28 mouse cellular contexts compared by ENCODE assay signal in the genomic region with DNA sequence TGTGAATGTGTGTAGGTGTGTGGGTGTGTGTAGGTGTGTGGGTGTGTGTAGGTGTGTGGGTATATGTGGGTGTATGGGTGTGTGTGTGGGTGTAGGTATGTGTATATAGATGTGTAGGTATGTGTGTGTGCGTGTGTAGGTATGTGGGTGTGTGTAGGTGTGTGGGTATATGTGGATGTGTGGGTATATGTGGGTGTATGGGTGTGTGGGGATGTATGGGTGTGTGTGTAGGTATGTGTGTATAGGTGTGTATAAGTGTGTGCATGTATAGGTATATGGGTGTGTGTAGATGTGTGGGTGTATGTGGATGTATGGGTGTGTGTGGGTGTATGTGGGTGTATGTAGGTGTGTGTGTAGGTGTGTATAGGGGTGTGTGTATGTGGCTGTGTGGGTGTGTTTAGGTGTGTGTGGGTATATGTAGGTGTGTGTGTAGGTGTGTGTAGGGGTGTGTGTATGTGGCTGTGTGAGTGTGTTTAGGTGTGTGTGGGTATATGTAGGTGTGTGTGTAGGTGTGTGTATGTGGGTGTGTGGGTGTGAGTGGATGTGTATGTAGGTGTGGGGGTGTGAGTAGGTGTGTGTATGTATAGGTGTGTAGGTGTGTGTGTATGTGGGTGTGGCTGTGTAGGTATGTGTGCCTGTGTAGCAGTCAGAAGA. TPM values are rescaled to one million over a fixed set of nuclear protein-coding genes. Genes with fewer than 3 reads are reported as not detected.
DNase-seq lines count a peak whose midpoint lies in the region; ATAC-seq lines count a peak whose summit lies in the region.
"Had no signal": no experiment of that assay in that cellular context is flagged by ENCODE, and none has a peak within 500 bp of the region (broad histone marks: within the 10 kb centered on the region; RNA-seq: fewer than 3 reads in every experiment).

No protein-coding gene starts in this region.

- peak; percentile 39; the same call in 1 of the 2 replicates for ATAC-seq in embryonic facial prominence, embryonic 11.5 days (replicated peaks; ENCODE audit: insufficient number of reproducible peaks, low FRiP score, low TSS enrichment, low read depth)
- ATAC-seq in limb, embryonic 11.5 days (ENCODE audit: insufficient number of reproducible peaks, low FRiP score, low TSS enrichment, low read depth): 0 out of 2 replicates have a peak, but pooled peaks have one; percentile 21
- ATAC-seq in midbrain, embryonic 11.5 days (ENCODE audit: low FRiP score): no peak
- no peak for ATAC-seq in midbrain, embryonic 16.5 days
- peak; percentile 26; the same call in 1 of the 2 replicates for ATAC-seq in limb, embryonic 12.5 days (ENCODE audit: insufficient number of reproducible peaks, insufficient read depth, low FRiP score, low TSS enrichment, low read depth)
- ATAC-seq: activated CD4-positive, CD25-positive, alpha-beta regulatory T cell, adult 4 months; forebrain, embryonic 13.5 days; hindbrain, embryonic 16.5 days; midbrain, embryonic 15.5 days had no signal

- no peak overlapping the region for H3K4me2 ChIP-seq in embryonic facial prominence, embryonic 11.5 days (ENCODE audit: low read depth, low read length)
- H3K4me2 ChIP-seq in limb, embryonic 11.5 days (ENCODE audit: low read depth, severe bottlenecking): no peak overlapping the region
- H3K4me2 ChIP-seq in midbrain, embryonic 11.5 days: no peak overlapping the region
- H3K4me2 ChIP-seq in midbrain, embryonic 16.5 days (ENCODE audit: low read length): no peak overlapping the region
- H3K4me2 ChIP-seq in limb, embryonic 12.5 days: no peak overlapping the region
- H3K4me2 ChIP-seq: forebrain, embryonic 13.5 days; liver, embryonic 15.5 days; midbrain, embryonic 15.5 days had no signal

- no peaks in the 10 kb centered on the region for H3K27me3 ChIP-seq in embryonic facial prominence, embryonic 11.5 days (ENCODE audit: control insufficient read depth, insufficient read depth, low read length)
- H3K27me3 ChIP-seq in embryonic facial prominence, embryonic 10.5 days (replicated peaks; ENCODE audit: low read depth, poor library complexity, severe bottlenecking): no peaks in the 10 kb centered on the region
- H3K27me3 ChIP-seq in limb, embryonic 11.5 days (ENCODE audit: control insufficient read depth, insufficient read depth, low read length): no peaks in the 10 kb centered on the region
- H3K27me3 ChIP-seq in limb, embryonic 10.5 days (ENCODE audit: low read depth, poor library complexity, severe bottlenecking): 0 out of 2 replicates have a peak, but pooled peaks cover 3% of the 10 kb centered on the region
- H3K27me3 ChIP-seq in midbrain, embryonic 11.5 days (ENCODE audit: control insufficient read depth, insufficient read depth, low read length): no peaks in the 10 kb centered on the region
- no peaks in the 10 kb centered on the region for H3K27me3 ChIP-seq in midbrain, embryonic 16.5 days (ENCODE audit: control insufficient read depth, insufficient read depth, low read depth, low read length)
- H3K27me3 ChIP-seq in limb, embryonic 12.5 days: peaks cover 6% of the 10 kb centered on the region; the same call in 1 of the 2 replicates
- H3K27me3 ChIP-seq: forebrain, embryonic 13.5 days; midbrain, embryonic 15.5 days had no signal

- no peaks in the 10 kb centered on the region for H3K9me3 ChIP-seq in embryonic facial prominence, embryonic 11.5 days (replicated peaks; ENCODE audit: control insufficient read depth, low read length)
- no peaks in the 10 kb centered on the region for H3K9me3 ChIP-seq in embryonic facial prominence, embryonic 10.5 days
- no peaks in the 10 kb centered on the region for H3K9me3 ChIP-seq in limb, embryonic 11.5 days (ENCODE audit: control insufficient read depth, low read length)
- H3K9me3 ChIP-seq in limb, embryonic 10.5 days (replicated peaks): no peaks in the 10 kb centered on the region
- H3K9me3 ChIP-seq in midbrain, embryonic 11.5 days (ENCODE audit: control insufficient read depth, low read length): no peaks in the 10 kb centered on the region
- H3K9me3 ChIP-seq in midbrain, embryonic 16.5 days (replicated peaks; ENCODE audit: control insufficient read depth, low read length, poor library complexity, severe bottlenecking): no peaks in the 10 kb centered on the region
- no peaks in the 10 kb centered on the region for H3K9me3 ChIP-seq in limb, embryonic 12.5 days
- H3K9me3 ChIP-seq: forebrain, embryonic 13.5 days; liver, embryonic 15.5 days; midbrain, embryonic 15.5 days had no signal

- no peak overlapping the region for H3K27ac ChIP-seq in embryonic facial prominence, embryonic 11.5 days (replicated peaks; ENCODE audit: low read depth, low read length)
- H3K27ac ChIP-seq in embryonic facial prominence, embryonic 10.5 days (replicated peaks): no peak overlapping the region
- no peak overlapping the region for H3K27ac ChIP-seq in limb, embryonic 11.5 days (replicated peaks; ENCODE audit: low read depth, low read length)
- H3K27ac ChIP-seq in limb, embryonic 10.5 days: no peak overlapping the region
- no peak overlapping the region for H3K27ac ChIP-seq in midbrain, embryonic 11.5 days (ENCODE audit: low read depth, low read length)
- no peak overlapping the region for H3K27ac ChIP-seq in midbrain, embryonic 16.5 days (ENCODE audit: low read length)
- H3K27ac ChIP-seq in limb, embryonic 12.5 days: no peak overlapping the region
- H3K27ac ChIP-seq: forebrain, embryonic 13.5 days; gastrocnemius, adult 2 months; kidney, postnatal 0 days; left cerebral cortex, adult 2 months; liver, embryonic 15.5 days; midbrain, embryonic 15.5 days had no signal

- no peak for DNase-seq in embryonic facial prominence, embryonic 11.5 days (ENCODE audit: low spot score)
- no peak for DNase-seq in embryonic facial prominence, embryonic 10.5 days (ENCODE audit: low spot score)
- DNase-seq in limb, embryonic 11.5 days (ENCODE audit: low spot score): no peak
- no peak for DNase-seq in limb, embryonic 10.5 days (ENCODE audit: low spot score)
- peak; percentile 54 for DNase-seq in midbrain, embryonic 11.5 days (ENCODE audit: low spot score, missing footprints)
- no peak for DNase-seq in layer of hippocampus, adult 9-10 months (ENCODE audit: low spot score)
- DNase-seq: adrenal gland, postnatal 10 days; cerebellum, adult 2 months; cerebellum, postnatal 25 days; embryo, embryonic 11 days; gastrocnemius, adult 2 months; heart, postnatal 36 days; kidney, adult 11 months; lung, postnatal 10 days; thymus, adult 2 months; thymus, postnatal 4 days had no signal

- no peaks in the 10 kb centered on the region for H3K4me1 ChIP-seq in embryonic facial prominence, embryonic 11.5 days (ENCODE audit: control insufficient read depth, insufficient read depth, low read length)
- H3K4me1 ChIP-seq in embryonic facial prominence, embryonic 10.5 days: no peaks in the 10 kb centered on the region; the same call in none of the 2 replicates
- H3K4me1 ChIP-seq in limb, embryonic 11.5 days (ENCODE audit: control insufficient read depth, insufficient read depth, low read length): no peaks in the 10 kb centered on the region
- H3K4me1 ChIP-seq in limb, embryonic 10.5 days: peaks cover 11% of the 10 kb centered on the region; the same call in 1 of the 2 replicates
- no peaks in the 10 kb centered on the region for H3K4me1 ChIP-seq in midbrain, embryonic 11.5 days (ENCODE audit: control insufficient read depth, insufficient read depth, low read length)
- no peaks in the 10 kb centered on the region for H3K4me1 ChIP-seq in midbrain, embryonic 16.5 days (ENCODE audit: control insufficient read depth, insufficient read depth, low read length)
- peaks cover 8% of the 10 kb centered on the region; the same call in 1 of the 2 replicates for H3K4me1 ChIP-seq in limb, embryonic 12.5 days (replicated peaks)
- H3K4me1 ChIP-seq: forebrain, embryonic 13.5 days; midbrain, embryonic 15.5 days had no signal

- H3K36me3 ChIP-seq in embryonic facial prominence, embryonic 11.5 days (replicated peaks; ENCODE audit: control insufficient read depth, insufficient read depth, low read depth, low read length): no peaks in the 10 kb centered on the region
- no peaks in the 10 kb centered on the region for H3K36me3 ChIP-seq in embryonic facial prominence, embryonic 10.5 days (replicated peaks)
- no peaks in the 10 kb centered on the region for H3K36me3 ChIP-seq in limb, embryonic 11.5 days (ENCODE audit: control insufficient read depth, insufficient read depth, low read length)
- H3K36me3 ChIP-seq in limb, embryonic 10.5 days: no peaks in the 10 kb centered on the region
- H3K36me3 ChIP-seq in midbrain, embryonic 11.5 days (ENCODE audit: control insufficient read depth, insufficient read depth, low read length): no peaks in the 10 kb centered on the region
- no peaks in the 10 kb centered on the region for H3K36me3 ChIP-seq in midbrain, embryonic 16.5 days (ENCODE audit: control insufficient read depth, insufficient read depth, low read length)
- H3K36me3 ChIP-seq in limb, embryonic 12.5 days: no peaks in the 10 kb centered on the region
- H3K36me3 ChIP-seq: liver, embryonic 15.5 days; midbrain, embryonic 15.5 days had no signal

- no peak overlapping the region for H3K4me3 ChIP-seq in embryonic facial prominence, embryonic 11.5 days (ENCODE audit: low read depth, low read length)
- H3K4me3 ChIP-seq in embryonic facial prominence, embryonic 10.5 days: no peak overlapping the region
- no peak overlapping the region for H3K4me3 ChIP-seq in limb, embryonic 11.5 days (ENCODE audit: low read depth, low read length)
- no peak overlapping the region for H3K4me3 ChIP-seq in limb, embryonic 10.5 days
- H3K4me3 ChIP-seq in midbrain, embryonic 11.5 days (ENCODE audit: low read depth, low read length): no peak overlapping the region
- no peak overlapping the region for H3K4me3 ChIP-seq in midbrain, embryonic 16.5 days (ENCODE audit: low read depth, low read length)
- H3K4me3 ChIP-seq in limb, embryonic 12.5 days (replicated peaks): no peak overlapping the region
- H3K4me3 ChIP-seq: erythroblast, embryonic 14.5 days; forebrain, embryonic 13.5 days; gastrocnemius, adult 2 months; left cerebral cortex, adult 2 months; liver, embryonic 15.5 days; midbrain, embryonic 15.5 days had no signal

- WGBS in embryonic facial prominence, embryonic 11.5 days: 82% methylated on average over 1 of the region's 1 CpGs
- WGBS in embryonic facial prominence, embryonic 10.5 days: 94% methylated on average over 1 of the region's 1 CpGs
- 95% methylated on average over 1 of the region's 1 CpGs for WGBS in limb, embryonic 11.5 days
- WGBS in limb, embryonic 10.5 days: 95% methylated on average over 1 of the region's 1 CpGs
- 91% methylated on average over 1 of the region's 1 CpGs for WGBS in midbrain, embryonic 11.5 days
- WGBS in midbrain, embryonic 16.5 days: 95% methylated on average over 1 of the region's 1 CpGs
- WGBS in limb, embryonic 12.5 days: 96% methylated on average over 1 of the region's 1 CpGs

- H3K9ac ChIP-seq in embryonic facial prominence, embryonic 11.5 days (replicated peaks; ENCODE audit: low read length): no peak overlapping the region
- H3K9ac ChIP-seq in limb, embryonic 11.5 days (ENCODE audit: low read length): no peak overlapping the region
- H3K9ac ChIP-seq in midbrain, embryonic 11.5 days (ENCODE audit: low read length): no peak overlapping the region
- H3K9ac ChIP-seq in midbrain, embryonic 16.5 days (ENCODE audit: low read depth, low read length): no peak overlapping the region
- no peak overlapping the region for H3K9ac ChIP-seq in limb, embryonic 12.5 days (replicated peaks)
- H3K9ac ChIP-seq: forebrain, embryonic 13.5 days; liver, embryonic 15.5 days; midbrain, embryonic 15.5 days had no signal

RNA-seq across cellular contexts. Expression of gene Dio1, which starts 5.9 kb away (rescaled TPM):
- not detected in 2 replicates for polyA plus RNA-seq in embryonic facial prominence, embryonic 11.5 days (2014; fragmentation: Nextera tagmentation; extraction: Ambion mirVana)
- polyA plus RNA-seq in embryonic facial prominence, embryonic 10.5 days (2016; fragmentation: Nextera tagmentation; extraction: Ambion mirVana): not detected in 2 replicates
- not detected in 2 replicates for polyA plus RNA-seq in limb, embryonic 11.5 days (2014; fragmentation: Nextera tagmentation; extraction: Ambion mirVana)
- not detected in 2 replicates for polyA plus RNA-seq in limb, embryonic 10.5 days (2016; fragmentation: Nextera tagmentation; extraction: Ambion mirVana)
- polyA plus RNA-seq in midbrain, embryonic 11.5 days (2014; fragmentation: Nextera tagmentation; extraction: Ambion mirVana): not detected in 2 replicates
- not detected in 2 replicates for polyA plus RNA-seq in midbrain, embryonic 16.5 days (2015; fragmentation: Nextera tagmentation; extraction: Ambion mirVana)
- polyA plus RNA-seq in limb, embryonic 12.5 days (2016; fragmentation: Nextera tagmentation; extraction: Ambion mirVana): not detected in 2 replicates
- polyA plus RNA-seq: activated CD4-positive, CD25-positive, alpha-beta regulatory T cell, adult 4 months; erythroblast, embryonic 14.5 days; forebrain, embryonic 13.5 days; frontal cortex, adult 2 months; heart, embryonic 14.5 days; hindbrain, embryonic 16.5 days; liver, embryonic 15.5 days; midbrain, embryonic 15.5 days had no signal

RNA-seq across cellular contexts. Expression of gene Yipf1, which starts 13.1 kb away (rescaled TPM):
- polyA plus RNA-seq in embryonic facial prominence, embryonic 11.5 days (2014; fragmentation: Nextera tagmentation; extraction: Ambion mirVana): 51.8 and 53.6 TPM in 2 replicates
- 39.5 and 40.6 TPM in 2 replicates for polyA plus RNA-seq in embryonic facial prominence, embryonic 10.5 days (2016; fragmentation: Nextera tagmentation; extraction: Ambion mirVana)
- 41.5 and 44.6 TPM in 2 replicates for polyA plus RNA-seq in limb, embryonic 11.5 days (2014; fragmentation: Nextera tagmentation; extraction: Ambion mirVana)
- 38.8 and 42.3 TPM in 2 replicates for polyA plus RNA-seq in limb, embryonic 10.5 days (2016; fragmentation: Nextera tagmentation; extraction: Ambion mirVana)
- polyA plus RNA-seq in midbrain, embryonic 11.5 days (2014; fragmentation: Nextera tagmentation; extraction: Ambion mirVana): 36.0 and 40.2 TPM in 2 replicates
- polyA plus RNA-seq in midbrain, embryonic 16.5 days (2015; fragmentation: Nextera tagmentation; extraction: Ambion mirVana): 52.2 and 53.2 TPM in 2 replicates
- 44.1 and 48.5 TPM in 2 replicates for polyA plus RNA-seq in limb, embryonic 12.5 days (2016; fragmentation: Nextera tagmentation; extraction: Ambion mirVana)

RNA-seq across cellular contexts. Expression of gene Hspb11, which starts 47.6 kb away (rescaled TPM):
- polyA plus RNA-seq in embryonic facial prominence, embryonic 11.5 days (2014; fragmentation: Nextera tagmentation; extraction: Ambion mirVana): 27.5 and 37.7 TPM in 2 replicates
- 22.2 and 24.6 TPM in 2 replicates for polyA plus RNA-seq in embryonic facial prominence, embryonic 10.5 days (2016; fragmentation: Nextera tagmentation; extraction: Ambion mirVana)
- 29.8 and 34.0 TPM in 2 replicates for polyA plus RNA-seq in limb, embryonic 11.5 days (2014; fragmentation: Nextera tagmentation; extraction: Ambion mirVana)
- polyA plus RNA-seq in limb, embryonic 10.5 days (2016; fragmentation: Nextera tagmentation; extraction: Ambion mirVana): 23.4 and 24.6 TPM in 2 replicates
- 27.2 and 30.2 TPM in 2 replicates for polyA plus RNA-seq in midbrain, embryonic 11.5 days (2014; fragmentation: Nextera tagmentation; extraction: Ambion mirVana)
- 35.6 and 39.6 TPM in 2 replicates for polyA plus RNA-seq in midbrain, embryonic 16.5 days (2015; fragmentation: Nextera tagmentation; extraction: Ambion mirVana)
- polyA plus RNA-seq in limb, embryonic 12.5 days (2016; fragmentation: Nextera tagmentation; extraction: Ambion mirVana): 44.3 and 51.1 TPM in 2 replicates

RNA-seq across cellular contexts. Expression of gene Lrrc42, which starts 47.7 kb away (rescaled TPM):
- 101 and 105 TPM in 2 replicates for polyA plus RNA-seq in embryonic facial prominence, embryonic 11.5 days (2014; fragmentation: Nextera tagmentation; extraction: Ambion mirVana)
- 80.0 and 83.3 TPM in 2 replicates for polyA plus RNA-seq in embryonic facial prominence, embryonic 10.5 days (2016; fragmentation: Nextera tagmentation; extraction: Ambion mirVana)
- 102 and 103 TPM in 2 replicates for polyA plus RNA-seq in limb, embryonic 11.5 days (2014; fragmentation: Nextera tagmentation; extraction: Ambion mirVana)
- polyA plus RNA-seq in limb, embryonic 10.5 days (2016; fragmentation: Nextera tagmentation; extraction: Ambion mirVana): 75.1 and 89.6 TPM in 2 replicates
- 69.8 and 70.0 TPM in 2 replicates for polyA plus RNA-seq in midbrain, embryonic 11.5 days (2014; fragmentation: Nextera tagmentation; extraction: Ambion mirVana)
- polyA plus RNA-seq in midbrain, embryonic 16.5 days (2015; fragmentation: Nextera tagmentation; extraction: Ambion mirVana): 54.6 and 59.4 TPM in 2 replicates
- 107 and 111 TPM in 2 replicates for polyA plus RNA-seq in limb, embryonic 12.5 days (2016; fragmentation: Nextera tagmentation; extraction: Ambion mirVana)

Comparison
In these comparisons a context has a peak if more than half of its experiments do, and no peak if none do; other contexts are left out.
1. ATAC-seq: peak in embryonic facial prominence, embryonic 11.5 days (single experiment), limb, embryonic 11.5 days (single experiment) and limb, embryonic 12.5 days (single experiment); none in midbrain, embryonic 11.5 days (single experiment) and midbrain, embryonic 16.5 days (single experiment).